Comparison of ENCODE assay signal across 8 mouse cellular contexts in the genomic region with DNA sequence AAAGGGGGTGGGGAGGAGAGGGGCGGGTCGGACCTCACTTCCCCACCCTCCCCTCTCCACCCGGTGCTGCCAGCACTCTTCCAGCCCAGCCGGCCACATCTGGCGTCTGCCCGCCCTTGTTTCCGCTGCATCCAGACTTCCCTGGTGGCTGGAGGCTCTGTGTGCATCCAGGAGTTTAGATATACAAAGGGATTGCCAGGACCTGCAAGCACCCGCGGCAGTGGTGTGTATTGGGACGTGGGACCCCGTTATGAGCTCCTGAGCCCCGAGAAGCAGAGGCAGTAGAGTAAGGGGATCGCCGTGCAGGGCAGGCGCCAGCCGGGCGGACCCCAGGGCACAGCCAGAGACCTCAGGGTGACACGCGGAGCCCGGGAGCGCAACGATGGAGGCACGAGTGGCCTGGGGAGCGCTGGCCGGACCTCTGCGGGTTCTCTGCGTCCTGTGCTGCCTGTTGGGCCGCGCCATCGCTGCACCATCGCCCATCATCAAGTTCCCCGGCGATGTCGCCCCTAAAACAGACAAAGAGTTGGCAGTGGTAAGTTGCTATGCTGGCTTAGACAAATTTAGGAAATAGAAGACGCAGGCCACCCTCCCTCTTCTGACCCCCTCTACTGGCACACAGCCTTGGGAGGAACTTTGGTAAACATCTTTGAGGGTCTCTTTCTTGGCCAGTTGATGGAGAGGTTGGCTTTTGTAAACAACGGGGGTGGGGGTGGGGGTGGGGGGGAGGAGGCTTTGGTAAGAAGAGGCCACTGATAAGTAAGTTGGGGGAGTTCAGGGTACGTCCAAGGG. TPM values are rescaled to one million over a fixed set of nuclear protein-coding genes. Genes with fewer than 3 reads are reported as not detected.
A peak's percentile ranks its signal among the peaks of the same experiment; 100 is the strongest.
DNase-seq lines count a peak whose midpoint lies in the region; ATAC-seq lines count a peak whose summit lies in the region.

A gene (plus strand): TSS at position 49 of the 792 bp plus-strand sequence.

- peak; percentile 71 for DNase-seq in ZHBTc4 (ENCODE audit: low read depth, low spot score)
- DNase-seq in embryo, embryonic 9.5 days (ENCODE audit: extremely low spot score), result peak; percentile 78
- peak; percentile 77 to 79 for DNase-seq in heart, adult 9 months (ENCODE audit: low spot score in 2 of 2)
- DNase-seq in kidney, postnatal 10 days, result peak; percentile 84
- peak; percentile 56 for DNase-seq in urinary bladder, postnatal 14 days (ENCODE audit: low spot score)
- DNase-seq in layer of hippocampus, adult 8-10 months (ENCODE audit: low spot score in 2 of 2), result no peak

- peak; percentile 30; the same call in 1 of the 2 replicates for ATAC-seq in megakaryocyte, adult 5-6 weeks (ENCODE audit: poor library complexity, severe bottlenecking)
- ATAC-seq in cerebellum, adult (ENCODE audit: insufficient number of reproducible peaks, low FRiP score, low TSS enrichment), result no peak

RNA-seq across cellular contexts. Expression of the gene that starts here (rescaled TPM):
- not detected in 2 replicates for total RNA-seq in megakaryocyte, adult 5-6 weeks (2015)
- total RNA-seq in megakaryocyte, adult 5-6 weeks (2017), result not detected in 2 replicates
- 1 to 10 TPM; 2.0 to 4.5 (median 2.4) TPM for total RNA-seq in layer of hippocampus, adult 8-10 months (2022)

Comparison
In these comparisons a context has a peak if more than half of its experiments do, and no peak if none do; other contexts are left out.
1. Peak in ATAC-seq in megakaryocyte, adult 5-6 weeks; RNA of the gene not detected or under 1 TPM.
2. DNase-seq: peak in ZHBTc4 (single experiment), embryo, embryonic 9.5 days (single experiment), heart, adult 9 months (2 of 2), kidney, postnatal 10 days (single experiment) and urinary bladder, postnatal 14 days (single experiment); none in layer of hippocampus, adult 8-10 months (0 of 2).